ENCODE assay signal across 8 mouse cellular contexts in the genomic region with DNA sequence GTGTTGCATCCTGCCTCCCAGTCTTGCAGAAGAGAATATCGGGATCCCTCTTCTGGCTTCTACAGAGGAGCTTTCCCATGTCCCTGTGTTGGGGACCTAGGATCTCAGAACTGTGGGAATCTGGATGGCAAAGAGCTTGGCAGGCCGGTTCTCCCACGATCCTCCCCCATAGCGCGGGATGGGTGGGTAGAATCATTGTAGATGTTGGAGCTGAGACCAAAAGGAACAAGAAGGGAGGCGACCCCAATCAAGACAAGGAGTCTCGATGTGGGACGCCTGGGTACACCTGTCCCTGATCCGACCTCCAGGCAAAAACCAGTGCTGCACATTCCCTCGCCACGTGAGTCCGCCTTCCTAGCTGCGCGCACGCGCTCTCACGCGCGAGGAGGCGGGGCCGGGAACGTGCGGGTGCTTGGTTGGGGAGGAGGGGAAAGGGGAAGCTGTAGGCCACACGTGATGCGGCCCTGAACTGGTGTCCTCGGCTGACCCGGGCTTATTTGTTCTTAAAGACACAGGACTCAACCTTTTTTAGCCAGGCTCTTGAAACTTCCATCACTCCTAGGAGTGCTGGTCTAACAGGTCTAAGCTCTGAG. TPM values are rescaled to one million over a fixed set of nuclear protein-coding genes. Genes with fewer than 3 reads are reported as not detected.
DNase-seq lines count a peak whose midpoint lies in the region; ATAC-seq and TF ChIP-seq lines count a peak whose summit lies in the region.

No protein-coding gene starts in this region.

- no peaks in the 10 kb centered on the region for H3K9me3 ChIP-seq in heart, embryonic 13.5 days
- no peaks in the 10 kb centered on the region for H3K9me3 ChIP-seq in liver, embryonic 12.5 days (replicated peaks)

- H3K4me3 ChIP-seq in embryonic fibroblast, embryonic 13.5 days (ENCODE audit: insufficient read depth, low read length) = peak overlapping the region; percentile 15
- H3K4me3 ChIP-seq in heart, embryonic 13.5 days = peak overlapping the region; percentile 82
- peak overlapping the region; percentile 71 for H3K4me3 ChIP-seq in liver, embryonic 12.5 days

- peak; percentile 84 for DNase-seq in 3T3-L1 (ENCODE audit: low read depth, low spot score)
- peak; percentile 98 to 99 for DNase-seq in adrenal gland, postnatal 36 days
- DNase-seq in kidney, postnatal 10 days = peak; percentile 98
- peak; percentile 94 for DNase-seq in naive thymus-derived CD4-positive, alpha-beta T cell, adult 2 months (ENCODE audit: low read depth)
- peak; percentile 96 for DNase-seq in splenic B cell, adult 2 months (ENCODE audit: low read depth, low spot score)

- no peak for TF ChIP-seq CTCF in embryonic fibroblast, embryonic 13.5 days (IDR thresholded peaks at IDR 0.05; ENCODE audit: borderline replicate concordance, insufficient read depth, low read length)

- no peaks in the 10 kb centered on the region for H3K27me3 ChIP-seq in heart, embryonic 13.5 days (replicated peaks)
- peaks cover 13% of the 10 kb centered on the region for H3K27me3 ChIP-seq in liver, embryonic 12.5 days (replicated peaks)
- no peaks in the 10 kb centered on the region for H3K27me3 ChIP-seq in splenic B cell, adult 2 months (ENCODE audit: control insufficient read depth, insufficient read depth, low read length, poor library complexity, severe bottlenecking)

- H3K4me2 ChIP-seq in heart, embryonic 13.5 days = peak overlapping the region; percentile 99
- peak overlapping the region; percentile 100 for H3K4me2 ChIP-seq in liver, embryonic 12.5 days

- H3K9ac ChIP-seq in heart, embryonic 13.5 days = peak overlapping the region; percentile 91
- peak overlapping the region; percentile 47 for H3K9ac ChIP-seq in liver, embryonic 12.5 days

- peak overlapping the region; percentile 93 for H3K27ac ChIP-seq in embryonic fibroblast, embryonic 13.5 days (ENCODE audit: insufficient read depth, low read length)
- peak overlapping the region; percentile 92 for H3K27ac ChIP-seq in heart, embryonic 13.5 days (replicated peaks)
- peak overlapping the region; percentile 77; the same call in 1 of the 2 replicates for H3K27ac ChIP-seq in liver, embryonic 12.5 days

- peaks cover 30% of the 10 kb centered on the region for H3K36me3 ChIP-seq in heart, embryonic 13.5 days
- peaks cover 33% of the 10 kb centered on the region for H3K36me3 ChIP-seq in liver, embryonic 12.5 days
- H3K36me3 ChIP-seq in splenic B cell, adult 2 months (ENCODE audit: control insufficient read depth, insufficient read depth, low read length, poor library complexity, severe bottlenecking) = peaks cover 5% of the 10 kb centered on the region

- WGBS in heart, embryonic 13.5 days = under 1% methylated on average over 27 of the region's 27 CpGs
- WGBS in liver, embryonic 12.5 days (ENCODE audit: insufficient replicate concordance) = under 1% methylated on average over 27 of the region's 27 CpGs

- ATAC-seq in heart, embryonic 13.5 days (ENCODE audit: extremely low read depth, insufficient number of reproducible peaks, low FRiP score, low TSS enrichment) = 0 out of 2 replicates have a peak, but pooled peaks have one; percentile 20
- ATAC-seq in liver, embryonic 12.5 days = peak; percentile 5; the same call in 1 of the 2 replicates

- peak; percentile 61 for TF ChIP-seq POLR2A in embryonic fibroblast, embryonic 13.5 days (IDR thresholded peaks at IDR 0.05; ENCODE audit: low read depth, low read length)

- H3K4me1 ChIP-seq in embryonic fibroblast, embryonic 13.5 days (ENCODE audit: control insufficient read depth, insufficient read depth, low read length) = peaks cover 8% of the 10 kb centered on the region
- H3K4me1 ChIP-seq in heart, embryonic 13.5 days = peaks cover 53% of the 10 kb centered on the region
- peaks cover 60% of the 10 kb centered on the region for H3K4me1 ChIP-seq in liver, embryonic 12.5 days

RNA-seq across cellular contexts. Expression of gene Dbp, which starts 2.6 kb away (rescaled TPM):
- 100 to 1,000 TPM; 125 to 262 TPM for total RNA-seq in adrenal gland, postnatal 36 days (2021)
- 15.9 and 17.0 TPM in 2 replicates for polyA plus RNA-seq in embryonic fibroblast, embryonic 13.5 days (2011; ENCODE audit: insufficient read length, low read depth, missing spikeins)
- polyA plus RNA-seq in heart, embryonic 13.5 days (2015; fragmentation: Nextera tagmentation; extraction: Ambion mirVana) = 2.2 and 3.5 TPM in 2 replicates
- 1.1 and 1.8 TPM in 2 replicates for polyA plus RNA-seq in liver, embryonic 12.5 days (2016; fragmentation: Nextera tagmentation; extraction: Ambion mirVana)

RNA-seq across cellular contexts. Expression of gene Rpl18, which starts 7.8 kb away (rescaled TPM):
- total RNA-seq in adrenal gland, postnatal 36 days (2021) = 1,000 to 10,000 TPM; 1,050 to 1,062 TPM
- polyA plus RNA-seq in embryonic fibroblast, embryonic 13.5 days (2011; ENCODE audit: insufficient read length, low read depth, missing spikeins) = 1,118 and 1,143 TPM in 2 replicates
- 630 and 695 TPM in 2 replicates for polyA plus RNA-seq in heart, embryonic 13.5 days (2015; fragmentation: Nextera tagmentation; extraction: Ambion mirVana)
- 892 and 939 TPM in 2 replicates for polyA plus RNA-seq in liver, embryonic 12.5 days (2016; fragmentation: Nextera tagmentation; extraction: Ambion mirVana)

RNA-seq across cellular contexts. Expression of gene Car11, which starts 7.8 kb away (rescaled TPM):
- 10 to 100 TPM in 1 of 2 experiments, 1 to 10 TPM in 1; 8.6 to 10.2 TPM for total RNA-seq in adrenal gland, postnatal 36 days (2021)
- 6.6 and 6.8 TPM in 2 replicates for polyA plus RNA-seq in embryonic fibroblast, embryonic 13.5 days (2011; ENCODE audit: insufficient read length, low read depth, missing spikeins)
- 5.4 and 6.0 TPM in 2 replicates for polyA plus RNA-seq in heart, embryonic 13.5 days (2015; fragmentation: Nextera tagmentation; extraction: Ambion mirVana)
- polyA plus RNA-seq in liver, embryonic 12.5 days (2016; fragmentation: Nextera tagmentation; extraction: Ambion mirVana) = 0.93 and 1.0 TPM in 2 replicates

RNA-seq across cellular contexts. Expression of gene Sphk2, which starts 10.3 kb away (rescaled TPM):
- 10 to 100 TPM; 35.5 to 35.6 TPM for total RNA-seq in adrenal gland, postnatal 36 days (2021)
- polyA plus RNA-seq in embryonic fibroblast, embryonic 13.5 days (2011; ENCODE audit: insufficient read length, low read depth, missing spikeins) = 19.0 and 19.1 TPM in 2 replicates
- polyA plus RNA-seq in heart, embryonic 13.5 days (2015; fragmentation: Nextera tagmentation; extraction: Ambion mirVana) = 16.7 and 17.5 TPM in 2 replicates
- polyA plus RNA-seq in liver, embryonic 12.5 days (2016; fragmentation: Nextera tagmentation; extraction: Ambion mirVana) = 14.8 and 16.1 TPM in 2 replicates

RNA-seq across cellular contexts. Expression of gene Sec1, which starts 13.3 kb away (rescaled TPM):
- under 1 TPM; 0.23 to 0.99 TPM for total RNA-seq in adrenal gland, postnatal 36 days (2021)
- 0.21 TPM in 1 of 2 replicates, not detected in the other for polyA plus RNA-seq in embryonic fibroblast, embryonic 13.5 days (2011; ENCODE audit: insufficient read length, low read depth, missing spikeins)
- 0.29 and 0.47 TPM in 2 replicates for polyA plus RNA-seq in heart, embryonic 13.5 days (2015; fragmentation: Nextera tagmentation; extraction: Ambion mirVana)
- 0.11 and 0.18 TPM in 2 replicates for polyA plus RNA-seq in liver, embryonic 12.5 days (2016; fragmentation: Nextera tagmentation; extraction: Ambion mirVana)

Comparison
In these comparisons a context has a peak if more than half of its experiments do, and no peak if none do; other contexts are left out.
1. Peak in every context shown above with its lines: DNase-seq, ATAC-seq, H3K4me3 ChIP-seq and H3K27ac ChIP-seq.
2. H3K4me3 ChIP-seq: peak in every context shown above with its lines; median percentile 82 in heart, embryonic 13.5 days; 71 in liver, embryonic 12.5 days; 15 in embryonic fibroblast, embryonic 13.5 days.